Mouse (Mus musculus) spleen, embryonic (tissue): ENCODE measurements around the gene Gm21304.
"Not testable (repeated sequence)": the region's sequence is repeated elsewhere in the genome, so short reads cannot be mapped to it uniquely, and the experiment has no call there.

Experiments
- CTCF ChIA-PET: fragments of 350-600 bp; sonication (Branson Sonifier 250); formaldehyde crosslinking; loops from one replicate; lab custom pipeline; 2022; lab: Charles Lee

Gene Gm21304

DNA sequence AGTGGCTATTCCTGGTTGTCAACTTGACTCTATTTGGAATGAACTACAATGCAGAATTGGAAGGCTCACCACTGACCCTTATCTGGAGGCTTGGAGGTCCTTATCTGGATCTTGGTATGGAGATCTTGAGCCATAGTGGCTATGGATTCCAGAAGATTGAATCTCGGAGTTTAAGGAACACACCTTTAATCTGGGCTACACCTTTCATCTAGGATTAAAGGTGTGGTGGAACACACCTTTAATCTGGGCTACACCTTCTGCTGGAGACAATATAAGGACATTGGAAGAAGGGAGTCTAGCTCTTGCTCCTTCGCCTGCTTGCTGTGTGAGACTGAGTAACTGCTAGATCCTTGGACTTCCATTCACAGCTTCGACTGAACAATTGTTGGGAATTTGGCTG, at the start of gene Gm21304:
Gene Gm21304, plus strand, starts transcription at position 301 of the 400 bp plus-strand sequence.
- CTCF ChIA-PET: not testable (repeated sequence)

GRCm38 (mm10) chr10:104142687-104143086, 25.6 kb upstream of the Gm21304 start, which contains the start of gene Gm21293:
Gm21293 (plus strand) TSS chr10:104142987.
- CTCF ChIA-PET: not testable (repeated sequence)

- CTCF ChIA-PET: not testable (repeated sequence)
Measured at GRCm38 (mm10) chr10:104151197-104151596, 17.1 kb upstream of the Gm21304 start, which contains the start of gene Gm6763. Gm6763 (plus strand) TSS chr10:104151497.

DNA sequence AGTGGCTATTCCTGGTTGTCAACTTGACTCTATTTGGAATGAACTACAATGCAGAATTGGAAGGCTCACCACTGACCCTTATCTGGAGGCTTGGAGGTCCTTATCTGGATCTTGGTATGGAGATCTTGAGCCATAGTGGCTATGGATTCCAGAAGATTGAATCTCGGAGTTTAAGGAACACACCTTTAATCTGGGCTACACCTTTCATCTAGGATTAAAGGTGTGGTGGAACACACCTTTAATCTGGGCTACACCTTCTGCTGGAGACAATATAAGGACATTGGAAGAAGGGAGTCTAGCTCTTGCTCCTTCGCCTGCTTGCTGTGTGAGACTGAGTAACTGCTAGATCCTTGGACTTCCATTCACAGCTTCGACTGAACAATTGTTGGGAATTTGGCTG, 8.6 kb upstream of the Gm21304 start, which contains the start of gene Gm8764:
Gene Gm8764, plus strand, starts transcription at position 301 of the 400 bp plus-strand sequence.
- CTCF ChIA-PET: not testable (repeated sequence)

GRCm38 (mm10) chr10:104176724-104177123, 8.4 kb downstream of the Gm21304 start, which contains the start of gene Gm21312:
Gm21312 (plus strand) TSS chr10:104177024.
- CTCF ChIA-PET: not testable (repeated sequence)

- CTCF ChIA-PET: not testable (repeated sequence)
Measured at GRCm38 (mm10) chr10:104185233-104185632, 16.9 kb downstream of the Gm21304 start, which contains the start of gene Gm20765. Gm20765 (plus strand) TSS chr10:104185533.

DNA sequence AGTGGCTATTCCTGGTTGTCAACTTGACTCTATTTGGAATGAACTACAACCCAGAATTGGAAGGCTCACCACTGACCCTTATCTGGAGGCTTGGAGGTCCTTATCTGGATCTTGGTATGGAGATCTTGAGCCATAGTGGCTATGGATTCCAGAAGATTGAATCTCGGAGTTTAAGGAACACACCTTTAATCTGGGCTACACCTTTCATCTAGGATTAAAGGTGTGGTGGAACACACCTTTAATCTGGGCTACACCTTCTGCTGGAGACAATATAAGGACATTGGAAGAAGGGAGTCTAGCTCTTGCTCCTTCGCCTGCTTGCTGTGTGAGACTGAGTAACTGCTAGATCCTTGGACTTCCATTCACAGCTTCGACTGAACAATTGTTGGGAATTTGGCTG, 25.4 kb downstream of the Gm21304 start, which contains the start of gene Gm4340:
Gene Gm4340, plus strand, starts transcription at position 301 of the 400 bp plus-strand sequence.
- CTCF ChIA-PET: not testable (repeated sequence)

GRCm38 (mm10) chr10:104209655-104210054, 41.3 kb downstream of the Gm21304 start:
- CTCF ChIA-PET: no interaction called here

DNA sequence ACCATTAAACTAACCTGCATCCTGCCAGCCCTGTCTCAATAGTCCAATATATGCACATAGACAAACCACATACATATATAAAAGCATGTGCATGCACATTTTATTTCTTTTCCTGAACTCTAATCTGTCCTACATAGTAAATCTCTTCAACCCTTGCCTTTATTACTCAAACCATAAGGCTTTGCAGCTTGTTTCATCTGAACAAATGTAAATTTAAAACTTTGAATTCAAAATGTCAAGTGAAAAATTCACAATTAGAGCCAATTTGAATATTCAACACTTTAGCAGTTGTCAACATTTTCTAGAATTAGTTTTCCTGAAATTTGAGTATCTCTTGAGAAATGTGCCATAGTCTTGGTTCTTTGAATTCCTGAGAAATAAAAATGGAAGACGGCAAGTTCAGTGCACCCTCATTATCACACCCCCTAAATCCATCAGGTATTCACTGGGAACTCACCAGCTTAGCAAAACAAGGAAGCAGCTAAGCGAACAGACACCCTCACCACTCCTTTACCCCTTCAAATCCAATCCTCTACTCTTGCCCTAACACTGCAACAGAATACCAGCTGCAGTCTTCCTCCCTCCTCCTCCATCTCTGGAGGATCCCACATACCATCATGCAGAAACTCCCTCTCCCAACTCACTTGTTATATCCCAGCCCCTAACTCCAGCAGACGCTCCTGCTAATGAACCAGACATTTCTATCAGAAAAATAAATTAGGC, 42.1 kb downstream of the Gm21304 start:
- CTCF ChIA-PET: no interaction called here

DNA sequence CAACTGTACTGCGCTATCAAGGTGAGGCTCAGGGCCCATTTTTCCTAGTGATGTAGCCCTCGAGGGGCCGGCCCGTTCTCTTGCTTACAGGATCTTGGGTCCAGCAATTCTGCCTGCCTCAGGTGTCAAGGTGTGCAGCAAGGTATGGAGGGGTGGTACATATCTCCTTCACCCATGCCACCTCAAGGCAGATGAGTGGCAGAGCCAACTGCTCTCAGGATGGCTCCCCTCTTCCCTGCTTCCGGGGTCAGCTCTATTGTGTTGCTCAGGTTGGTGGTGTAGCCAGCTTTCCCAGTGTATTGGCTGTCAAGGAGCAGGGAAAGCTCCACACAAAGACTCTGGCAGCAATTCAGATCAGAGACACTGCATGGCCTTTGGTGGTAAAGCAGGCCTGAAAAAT, 46.2 kb downstream of the Gm21304 start:
- CTCF ChIA-PET: no interaction called here
